Mouse (Mus musculus): ENCODE measurements around the gene Sphk2. TPM values are rescaled to one million over a fixed set of nuclear protein-coding genes. Genes with fewer than 3 reads are reported as not detected.

Sphk2 gene
- polyA plus RNA-seq, 1 experiment: 16.9 TPM

- Histone ChIP-seq H3K27me3 (ENCODE audit: control insufficient read depth, insufficient read depth, insufficient read length) (peaks cover 24% of the 10 kb centered on the region), H3ac (ENCODE audit: control insufficient read depth, insufficient read length, low read depth) (no peak overlapping the region), H3K4me3 (ENCODE audit: insufficient read depth, poor library complexity, severe bottlenecking) (no peak overlapping the region), H3K79me2 (ENCODE audit: control insufficient read depth, insufficient read depth) (no peaks in the 10 kb centered on the region), H3K79me3 (ENCODE audit: low read depth) (no peaks in the 10 kb centered on the region), H3K36me3 (ENCODE audit: control insufficient read depth, insufficient read depth) (no peaks in the 10 kb centered on the region)
- no peak for TF ChIP-seq FOSL1 (IDR thresholded peaks at IDR 0.05; ENCODE audit: insufficient read depth, low read length, poor library complexity, severe bottlenecking)
- TF ChIP-seq USF1 (IDR thresholded peaks at IDR 0.05; ENCODE audit: low read depth): no peak
- TF ChIP-seq MYOG (IDR thresholded peaks at IDR 0.05; ENCODE audit: control insufficient read depth, extremely low read depth, insufficient read length): no peak
These were observed 41.6 kb upstream of the Sphk2 start for GRCm38 (mm10) chr7:45759400-45759799.

- Histone ChIP-seq H3K79me2 (ENCODE audit: control insufficient read depth, insufficient read depth) (no peaks in the 10 kb centered on the region), H3ac (ENCODE audit: control insufficient read depth, insufficient read length, low read depth) (no peak overlapping the region), H3K36me3 (ENCODE audit: control insufficient read depth, insufficient read depth) (no peaks in the 10 kb centered on the region), H3K79me3 (ENCODE audit: low read depth) (no peaks in the 10 kb centered on the region), H3K4me3 (ENCODE audit: insufficient read depth, poor library complexity, severe bottlenecking) (no peak overlapping the region), H3K27me3 (ENCODE audit: control insufficient read depth, insufficient read depth, insufficient read length) (peaks cover 21% of the 10 kb centered on the region)
- no peak for TF ChIP-seq MYOG (IDR thresholded peaks at IDR 0.05; ENCODE audit: control insufficient read depth, extremely low read depth, insufficient read length)
- no peak for TF ChIP-seq CEBPB (IDR thresholded peaks at IDR 0.05; ENCODE audit: low read depth)
- TF ChIP-seq FOSL1 (IDR thresholded peaks at IDR 0.05; ENCODE audit: insufficient read depth, low read length, poor library complexity, severe bottlenecking): no peak
- no peak for TF ChIP-seq CTCF (IDR thresholded peaks at IDR 0.05; ENCODE audit: control insufficient read depth, insufficient read depth, insufficient read length)
- no peak for TF ChIP-seq MAX (IDR thresholded peaks at IDR 0.05)
- no peak for TF ChIP-seq MYOD1 (IDR thresholded peaks at IDR 0.05; ENCODE audit: control insufficient read depth, insufficient read length, low read depth)
- TF ChIP-seq USF1 (IDR thresholded peaks at IDR 0.05; ENCODE audit: low read depth): no peak
These were observed 37.9 kb upstream of the Sphk2 start for GRCm38 (mm10) chr7:45755703-45756102.

- H3K79me3 ChIP-seq (ENCODE audit: low read depth): no peaks in the 10 kb centered on the region
- H3K4me3 ChIP-seq (ENCODE audit: insufficient read depth, poor library complexity, severe bottlenecking): no peak overlapping the region
- H3K27me3 ChIP-seq (ENCODE audit: control insufficient read depth, insufficient read depth, insufficient read length): no peaks in the 10 kb centered on the region
- no peaks in the 10 kb centered on the region for H3K79me2 ChIP-seq (ENCODE audit: control insufficient read depth, insufficient read depth)
- no peak overlapping the region for H3ac ChIP-seq (ENCODE audit: control insufficient read depth, insufficient read length, low read depth)
- no peaks in the 10 kb centered on the region for H3K36me3 ChIP-seq (ENCODE audit: control insufficient read depth, insufficient read depth)
- TF ChIP-seq MAX (IDR thresholded peaks at IDR 0.05) (no peak), CTCF (IDR thresholded peaks at IDR 0.05; ENCODE audit: control insufficient read depth, insufficient read depth, insufficient read length) (no peak), FOSL1 (IDR thresholded peaks at IDR 0.05; ENCODE audit: insufficient read depth, low read length, poor library complexity, severe bottlenecking) (no peak), MYOD1 (IDR thresholded peaks at IDR 0.05; ENCODE audit: control insufficient read depth, insufficient read length, low read depth) (no peak), USF1 (IDR thresholded peaks at IDR 0.05; ENCODE audit: low read depth) (no peak), CEBPB (IDR thresholded peaks at IDR 0.05; ENCODE audit: low read depth) (no peak), MYOG (IDR thresholded peaks at IDR 0.05; ENCODE audit: control insufficient read depth, extremely low read depth, insufficient read length) (no peak)
These were observed 32.4 kb upstream of the Sphk2 start for GRCm38 (mm10) chr7:45750162-45750561.

GRCm38 (mm10) chr7:45749401-45749800 lies 31.6 kb upstream of the Sphk2 start:
- H3K79me2 ChIP-seq (ENCODE audit: control insufficient read depth, insufficient read depth): no peaks in the 10 kb centered on the region
- no peak overlapping the region for H3K4me3 ChIP-seq (ENCODE audit: insufficient read depth, poor library complexity, severe bottlenecking)
- no peaks in the 10 kb centered on the region for H3K27me3 ChIP-seq (ENCODE audit: control insufficient read depth, insufficient read depth, insufficient read length)
- no peak overlapping the region for H3ac ChIP-seq (ENCODE audit: control insufficient read depth, insufficient read length, low read depth)
- TF ChIP-seq CEBPB (IDR thresholded peaks at IDR 0.05; ENCODE audit: low read depth) (no peak), MYOG (IDR thresholded peaks at IDR 0.05; ENCODE audit: control insufficient read depth, extremely low read depth, insufficient read length) (no peak), MYOD1 (IDR thresholded peaks at IDR 0.05; ENCODE audit: control insufficient read depth, insufficient read length, low read depth) (no peak), CTCF (IDR thresholded peaks at IDR 0.05; ENCODE audit: control insufficient read depth, insufficient read depth, insufficient read length) (no peak), USF1 (IDR thresholded peaks at IDR 0.05; ENCODE audit: low read depth) (no peak), FOSL1 (IDR thresholded peaks at IDR 0.05; ENCODE audit: insufficient read depth, low read length, poor library complexity, severe bottlenecking) (no peak), MAX (IDR thresholded peaks at IDR 0.05) (no peak)
- no peaks in the 10 kb centered on the region for H3K36me3 ChIP-seq (ENCODE audit: control insufficient read depth, insufficient read depth)
- H3K79me3 ChIP-seq (ENCODE audit: low read depth): no peaks in the 10 kb centered on the region

GRCm38 (mm10) chr7:45748110-45748509 lies 30.3 kb upstream of the Sphk2 start:
- no peaks in the 10 kb centered on the region for H3K79me2 ChIP-seq (ENCODE audit: control insufficient read depth, insufficient read depth)
- no peaks in the 10 kb centered on the region for H3K79me3 ChIP-seq (ENCODE audit: low read depth)
- no peak overlapping the region for H3K4me3 ChIP-seq (ENCODE audit: insufficient read depth, poor library complexity, severe bottlenecking)
- H3ac ChIP-seq (ENCODE audit: control insufficient read depth, insufficient read length, low read depth): no peak overlapping the region
- no peaks in the 10 kb centered on the region for H3K36me3 ChIP-seq (ENCODE audit: control insufficient read depth, insufficient read depth)
- H3K27me3 ChIP-seq (ENCODE audit: control insufficient read depth, insufficient read depth, insufficient read length): no peaks in the 10 kb centered on the region
- TF ChIP-seq MAX (IDR thresholded peaks at IDR 0.05) (no peak), USF1 (IDR thresholded peaks at IDR 0.05; ENCODE audit: low read depth) (no peak), CEBPB (IDR thresholded peaks at IDR 0.05; ENCODE audit: low read depth) (no peak), FOSL1 (IDR thresholded peaks at IDR 0.05; ENCODE audit: insufficient read depth, low read length, poor library complexity, severe bottlenecking) (no peak), MYOG (IDR thresholded peaks at IDR 0.05; ENCODE audit: control insufficient read depth, extremely low read depth, insufficient read length) (no peak), CTCF (IDR thresholded peaks at IDR 0.05; ENCODE audit: control insufficient read depth, insufficient read depth, insufficient read length) (no peak), MYOD1 (IDR thresholded peaks at IDR 0.05; ENCODE audit: control insufficient read depth, insufficient read length, low read depth) (no peak)

- Histone ChIP-seq H3ac (ENCODE audit: control insufficient read depth, insufficient read length, low read depth) (no peak overlapping the region), H3K36me3 (ENCODE audit: control insufficient read depth, insufficient read depth) (no peaks in the 10 kb centered on the region), H3K27me3 (ENCODE audit: control insufficient read depth, insufficient read depth, insufficient read length) (no peaks in the 10 kb centered on the region), H3K79me2 (ENCODE audit: control insufficient read depth, insufficient read depth) (no peaks in the 10 kb centered on the region), H3K4me3 (ENCODE audit: insufficient read depth, poor library complexity, severe bottlenecking) (no peak overlapping the region), H3K79me3 (ENCODE audit: low read depth) (no peaks in the 10 kb centered on the region)
- TF ChIP-seq MYOG (IDR thresholded peaks at IDR 0.05; ENCODE audit: control insufficient read depth, extremely low read depth, insufficient read length): no peak
- no peak for TF ChIP-seq MAX (IDR thresholded peaks at IDR 0.05)
- no peak for TF ChIP-seq MYOD1 (IDR thresholded peaks at IDR 0.05; ENCODE audit: control insufficient read depth, insufficient read length, low read depth)
- TF ChIP-seq CEBPB (IDR thresholded peaks at IDR 0.05; ENCODE audit: low read depth): no peak
- no peak for TF ChIP-seq CTCF (IDR thresholded peaks at IDR 0.05; ENCODE audit: control insufficient read depth, insufficient read depth, insufficient read length)
These were observed 29.6 kb upstream of the Sphk2 start for GRCm38 (mm10) chr7:45747450-45747849.
